Mouse (Mus musculus) ZHBTc4 (cell line): ENCODE measurements around the gene Zdhhc19.

Experiments
- DNase-seq: peaks from one replicate; pipeline ENCODE4 v3.0.0-alpha.2; 2011; ENCODE audit warnings: low read depth, low spot score

Zdhhc19 gene

DNA sequence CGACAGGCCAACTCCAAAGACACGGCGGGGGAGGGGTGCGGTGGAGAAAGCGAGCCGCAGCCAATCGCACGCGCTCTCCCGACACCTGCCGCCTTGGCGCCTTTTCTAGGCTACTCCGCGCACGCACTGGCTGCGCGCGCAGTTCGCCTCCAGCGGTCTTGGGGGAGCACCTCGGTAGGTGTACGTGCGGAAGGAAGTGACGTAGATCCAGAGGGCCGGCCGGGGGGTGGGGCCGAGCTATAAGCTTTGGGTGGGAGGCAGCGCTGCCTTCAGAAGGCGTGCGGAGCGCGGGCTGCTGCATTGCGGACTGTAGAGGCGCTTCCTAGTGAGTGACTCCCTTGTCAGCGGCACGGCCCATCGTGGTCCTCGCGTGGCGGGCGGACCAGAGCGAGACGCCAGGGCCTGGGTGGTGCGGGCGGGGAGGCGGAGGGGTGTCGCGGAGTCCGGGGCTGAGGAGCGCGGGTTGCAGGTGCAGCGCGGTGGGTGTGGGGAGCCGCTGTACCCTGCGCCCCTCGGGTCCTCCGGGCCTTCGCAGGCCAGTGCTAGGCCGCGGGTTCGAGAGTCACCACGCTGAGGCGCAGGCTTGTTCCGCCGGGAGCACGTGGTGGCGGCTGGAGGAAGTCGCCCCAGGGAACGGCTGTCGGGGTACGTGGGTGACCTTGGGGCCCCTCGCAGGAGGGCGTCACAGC, 112.8 kb downstream of the Zdhhc19 start, which contains the start of gene Tfrc:
Tfrc (plus strand) TSS at position 209 of the 689 bp plus-strand sequence.
- peak; percentile 100 for DNase-seq

DNA sequence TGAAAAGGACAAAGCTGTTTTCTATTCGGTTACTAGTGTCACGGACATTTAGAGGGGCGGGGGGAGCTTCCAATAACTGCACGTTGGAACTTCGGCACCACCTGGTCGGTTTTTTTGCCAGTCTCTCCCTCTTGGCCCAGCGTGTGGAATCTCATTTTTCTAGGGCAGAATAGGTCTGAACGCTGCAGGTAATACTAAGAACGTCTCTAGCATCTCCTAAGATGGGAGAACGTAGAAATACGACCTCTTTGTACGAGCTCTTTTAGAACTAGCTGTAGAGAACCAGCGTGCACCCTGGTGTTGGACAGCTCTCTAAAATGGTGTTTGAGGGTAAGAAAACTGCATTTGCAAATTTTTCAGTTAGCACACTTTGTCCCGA, 113.3 kb downstream of the Zdhhc19 start:
- DNase-seq = no peak

DNA sequence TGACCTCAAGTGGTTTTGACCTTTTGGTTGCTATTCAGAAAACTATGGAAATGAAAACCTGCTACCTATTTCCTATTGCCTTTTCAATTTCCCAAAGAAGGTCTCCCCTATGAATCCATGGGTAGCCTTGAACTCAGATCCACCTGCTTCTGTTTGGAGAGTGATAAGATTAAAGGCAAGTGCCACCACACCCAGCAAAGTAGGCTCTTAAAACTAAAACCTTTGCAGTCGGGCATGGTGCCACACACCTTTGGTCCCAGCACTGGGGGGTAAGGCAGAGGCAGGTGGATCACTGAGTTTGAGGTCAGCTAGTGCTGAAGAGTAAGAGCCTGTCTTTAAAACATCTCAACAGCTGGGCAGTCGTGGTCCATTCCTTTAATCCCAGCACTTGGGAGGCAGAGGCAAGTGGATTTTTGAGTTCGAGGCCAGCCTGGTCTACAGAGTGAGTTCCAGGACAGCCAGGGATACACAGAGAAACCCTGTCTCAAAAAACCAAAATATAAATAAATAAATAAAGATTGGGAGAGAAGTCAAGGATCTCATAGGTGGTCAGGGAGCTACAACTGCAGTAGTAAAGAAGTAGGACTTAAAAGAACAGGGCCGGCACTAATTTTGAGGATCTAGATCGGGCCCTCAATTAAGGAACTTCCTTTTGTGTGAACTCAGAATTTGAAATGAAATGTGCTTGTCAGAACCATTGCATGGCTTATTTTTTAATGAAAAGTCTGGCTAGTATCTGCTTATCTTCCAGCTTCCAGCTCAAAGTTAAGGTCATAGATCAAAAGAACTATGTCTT, 114.6 kb downstream of the Zdhhc19 start:
- no peak for DNase-seq
